Mouse (Mus musculus) cerebellum, postnatal 4 days (tissue): Measurements from ENCODE around the gene Mier2.

Experiments
- DNase-seq, 2 experiments: peaks; one replicate each; pipeline ENCODE4 v3.0.0; 2022; ENCODE audit warnings: low spot score in 2 of 2, mixed read lengths in 1 of 2

Mier2 gene

GRCm38 (mm10) chr10:79554330-79555237 lies at the start of gene Mier2:
TSS of gene Mier2 (minus strand) at chr10:79555199.
- peak; percentile 56 to 81 for DNase-seq

GRCm38 (mm10) chr10:79597936-79598230 lies 42.9 kb upstream of the Mier2 start:
- DNase-seq = no peak

- no peak for DNase-seq
Observed at GRCm38 (mm10) chr10:79597051-79597935, 42.3 kb upstream of the Mier2 start.

GRCm38 (mm10) chr10:79595590-79595929 lies 40.6 kb upstream of the Mier2 start:
- DNase-seq = no peak

- peak in 1 of 2 experiments; percentile 67 for DNase-seq
Observed at GRCm38 (mm10) chr10:79594872-79595589, 40.0 kb upstream of the Mier2 start.

GRCm38 (mm10) chr10:79594111-79594510 lies 39.1 kb upstream of the Mier2 start:
- DNase-seq = no peak

- DNase-seq = no peak
Observed at GRCm38 (mm10) chr10:79590702-79591101, 35.7 kb upstream of the Mier2 start.

GRCm38 (mm10) chr10:79587752-79588126 lies 32.7 kb upstream of the Mier2 start:
- DNase-seq = no peak

- no peak for DNase-seq
Observed at GRCm38 (mm10) chr10:79587061-79587751, 32.2 kb upstream of the Mier2 start, which contains the start of gene Theg. TSS of gene Theg (minus strand) at chr10:79587331.

GRCm38 (mm10) chr10:79586243-79586642 lies 31.2 kb upstream of the Mier2 start:
- no peak for DNase-seq

- no peak for DNase-seq
Observed at GRCm38 (mm10) chr10:79585723-79586122, 30.7 kb upstream of the Mier2 start.

GRCm38 (mm10) chr10:79585136-79585535 lies 30.1 kb upstream of the Mier2 start:
- no peak for DNase-seq

GRCm38 (mm10) chr10:79584426-79584825 lies 29.4 kb upstream of the Mier2 start:
- DNase-seq = no peak

GRCm38 (mm10) chr10:79584021-79584420 lies 29.0 kb upstream of the Mier2 start:
- no peak for DNase-seq

- no peak for DNase-seq
Observed at GRCm38 (mm10) chr10:79581501-79581900, 26.5 kb upstream of the Mier2 start.

GRCm38 (mm10) chr10:79580811-79581210 lies 25.8 kb upstream of the Mier2 start:
- DNase-seq = peak; percentile 46 to 81

- DNase-seq = no peak
Observed at GRCm38 (mm10) chr10:79580356-79580755, 25.4 kb upstream of the Mier2 start.

GRCm38 (mm10) chr10:79579781-79580180 lies 24.8 kb upstream of the Mier2 start:
- DNase-seq = no peak

GRCm38 (mm10) chr10:79578891-79579290 lies 23.9 kb upstream of the Mier2 start:
- no peak for DNase-seq

- DNase-seq = no peak
Observed at GRCm38 (mm10) chr10:79578276-79578675, 23.3 kb upstream of the Mier2 start.

GRCm38 (mm10) chr10:79577376-79577775 lies 22.4 kb upstream of the Mier2 start:
- DNase-seq = no peak
